In the genomic region with DNA sequence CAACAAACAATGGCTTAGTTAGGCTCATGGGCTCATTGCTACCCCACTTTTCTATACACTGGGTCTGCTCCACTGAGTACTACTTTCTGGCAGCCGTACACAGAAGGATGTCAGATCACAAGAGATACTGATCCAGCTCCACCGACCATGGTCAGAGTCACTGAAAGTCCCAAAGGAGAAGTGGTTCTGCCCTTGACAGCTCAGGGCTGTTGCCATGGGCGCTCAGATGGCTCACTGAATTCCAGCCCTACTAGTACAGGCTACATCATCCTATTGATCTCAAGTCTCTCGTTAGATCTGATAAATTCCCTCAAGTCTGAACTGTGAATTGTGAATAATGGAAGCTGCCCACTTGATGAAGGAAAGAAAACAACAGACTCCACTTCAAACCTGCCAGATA, we compare ENCODE assay signal across 19 mouse cellular contexts.
DNase-seq lines count a peak whose midpoint lies in the region; ATAC-seq and TF ChIP-seq lines count a peak whose summit lies in the region.
"Had no signal": no experiment of that assay in that cellular context is flagged by ENCODE, and none has a peak within 500 bp of the region (broad histone marks: within the 10 kb centered on the region; RNA-seq: fewer than 3 reads in every experiment).

No protein-coding gene starts in this region.

- no peaks in the 10 kb centered on the region for H3K4me1 ChIP-seq in forebrain, postnatal 0 days (ENCODE audit: insufficient read depth)
- no peaks in the 10 kb centered on the region for H3K4me1 ChIP-seq in forebrain, embryonic 15.5 days
- 0 out of 2 replicates have a peak, but pooled peaks cover 3% of the 10 kb centered on the region for H3K4me1 ChIP-seq in midbrain, embryonic 14.5 days (ENCODE audit: control insufficient read depth, insufficient read depth, low read length)
- no peaks in the 10 kb centered on the region for H3K4me1 ChIP-seq in midbrain, embryonic 10.5 days
- H3K4me1 ChIP-seq: embryonic facial prominence, embryonic 12.5 days; heart, embryonic 12.5 days; hindbrain, embryonic 15.5 days had no signal

- no peak overlapping the region for H3K27ac ChIP-seq in forebrain, postnatal 0 days (ENCODE audit: low read depth, low read length)
- H3K27ac ChIP-seq in forebrain, embryonic 15.5 days (replicated peaks), result no peak overlapping the region
- H3K27ac ChIP-seq in midbrain, embryonic 14.5 days (replicated peaks; ENCODE audit: low read depth, low read length), result no peak overlapping the region
- H3K27ac ChIP-seq in midbrain, embryonic 10.5 days (replicated peaks), result no peak overlapping the region
- H3K27ac ChIP-seq: embryonic facial prominence, embryonic 12.5 days; hindbrain, embryonic 15.5 days had no signal

- H3K9me3 ChIP-seq in forebrain, postnatal 0 days (ENCODE audit: low read length), result no peaks in the 10 kb centered on the region
- no peaks in the 10 kb centered on the region for H3K9me3 ChIP-seq in forebrain, embryonic 15.5 days
- H3K9me3 ChIP-seq in midbrain, embryonic 14.5 days (ENCODE audit: control insufficient read depth, low read length), result no peaks in the 10 kb centered on the region
- no peaks in the 10 kb centered on the region for H3K9me3 ChIP-seq in midbrain, embryonic 10.5 days (replicated peaks)
- H3K9me3 ChIP-seq: embryonic facial prominence, embryonic 12.5 days; heart, embryonic 12.5 days; hindbrain, embryonic 15.5 days had no signal

- H3K27me3 ChIP-seq in forebrain, postnatal 0 days (ENCODE audit: insufficient read depth, low read length), result no peaks in the 10 kb centered on the region
- no peaks in the 10 kb centered on the region for H3K27me3 ChIP-seq in forebrain, embryonic 15.5 days
- no peaks in the 10 kb centered on the region for H3K27me3 ChIP-seq in midbrain, embryonic 14.5 days (ENCODE audit: control insufficient read depth, insufficient read depth, low read length)
- H3K27me3 ChIP-seq in midbrain, embryonic 10.5 days (ENCODE audit: low read depth, poor library complexity, severe bottlenecking), result no peaks in the 10 kb centered on the region
- H3K27me3 ChIP-seq: embryonic facial prominence, embryonic 12.5 days; heart, embryonic 12.5 days; hindbrain, embryonic 15.5 days had no signal

- whole genome bisulfite sequencing in forebrain, postnatal 0 days, result 53% methylated on average over 4 of the region's 4 CpGs
- 51% methylated on average over 4 of the region's 4 CpGs for WGBS in forebrain, embryonic 15.5 days
- WGBS in midbrain, embryonic 14.5 days, result 46% methylated on average over 4 of the region's 4 CpGs
- 69% methylated on average over 4 of the region's 4 CpGs for WGBS in midbrain, embryonic 10.5 days

- no peak for TF ChIP-seq CTCF in forebrain, postnatal 0 days (IDR thresholded peaks at IDR 0.05; ENCODE audit: low read depth)

- H3K4me3 ChIP-seq in forebrain, postnatal 0 days (ENCODE audit: low read depth, low read length), result no peak overlapping the region
- H3K4me3 ChIP-seq in forebrain, embryonic 15.5 days, result no peak overlapping the region
- no peak overlapping the region for H3K4me3 ChIP-seq in midbrain, embryonic 14.5 days (replicated peaks; ENCODE audit: low read depth, low read length)
- H3K4me3 ChIP-seq in midbrain, embryonic 10.5 days, result no peak overlapping the region
- H3K4me3 ChIP-seq: embryonic facial prominence, embryonic 12.5 days; heart, embryonic 12.5 days; hindbrain, embryonic 15.5 days had no signal

- H3K4me2 ChIP-seq in forebrain, postnatal 0 days (ENCODE audit: low read depth), result no peak overlapping the region
- no peak overlapping the region for H3K4me2 ChIP-seq in forebrain, embryonic 15.5 days (replicated peaks)
- no peak overlapping the region for H3K4me2 ChIP-seq in midbrain, embryonic 14.5 days (ENCODE audit: low read length)
- H3K4me2 ChIP-seq: embryonic facial prominence, embryonic 12.5 days; heart, embryonic 12.5 days; hindbrain, embryonic 15.5 days had no signal

- H3K36me3 ChIP-seq in forebrain, postnatal 0 days (ENCODE audit: insufficient read depth), result no peaks in the 10 kb centered on the region
- H3K36me3 ChIP-seq in forebrain, embryonic 15.5 days, result no peaks in the 10 kb centered on the region
- no peaks in the 10 kb centered on the region for H3K36me3 ChIP-seq in midbrain, embryonic 14.5 days (ENCODE audit: control insufficient read depth, insufficient read depth, low read length)
- no peaks in the 10 kb centered on the region for H3K36me3 ChIP-seq in midbrain, embryonic 10.5 days
- H3K36me3 ChIP-seq: embryonic facial prominence, embryonic 12.5 days; heart, embryonic 12.5 days; hindbrain, embryonic 15.5 days had no signal

- H3K9ac ChIP-seq in forebrain, postnatal 0 days, result no peak overlapping the region
- H3K9ac ChIP-seq in forebrain, embryonic 15.5 days (replicated peaks), result no peak overlapping the region
- H3K9ac ChIP-seq in midbrain, embryonic 14.5 days (replicated peaks; ENCODE audit: low read length), result no peak overlapping the region
- H3K9ac ChIP-seq: embryonic facial prominence, embryonic 12.5 days; heart, embryonic 12.5 days; hindbrain, embryonic 15.5 days had no signal

- peak; percentile 29; the same call in 1 of the 2 replicates for ATAC-seq in forebrain, postnatal 0 days
- no peak for ATAC-seq in forebrain, embryonic 15.5 days (replicated peaks)
- ATAC-seq in midbrain, embryonic 14.5 days (ENCODE audit: low FRiP score, low TSS enrichment), result no peak
- ATAC-seq: activated CD4-positive, CD25-positive, alpha-beta regulatory T cell, adult 4 months; forebrain, embryonic 16.5 days; intestine, embryonic 16.5 days; Patski had no signal

- DNase-seq in forebrain, postnatal 0 days, result no peak
- peak; percentile 21 for DNase-seq in midbrain, embryonic 14.5 days
- no peak for DNase-seq in midbrain, embryonic 10.5 days (ENCODE audit: low spot score)
- peak; percentile 32 to 39 for DNase-seq in adrenal gland, postnatal 36 days
- DNase-seq in thymus, postnatal 4 days, result no peak
- no peak for DNase-seq in thymus, adult 18-20 months
- DNase-seq: cerebellum, adult 2 months; cerebellum, postnatal 10 days; embryo, embryonic 11 days; gastrocnemius, postnatal 14 days; heart, postnatal 36 days had no signal

Comparison
In these comparisons a context has a peak if more than half of its experiments do, and no peak if none do; other contexts are left out.
1. DNase-seq: peak in midbrain, embryonic 14.5 days (single experiment) and adrenal gland, postnatal 36 days (2 of 2); none in forebrain, postnatal 0 days (single experiment), midbrain, embryonic 10.5 days (single experiment), thymus, postnatal 4 days (single experiment) and thymus, adult 18-20 months (0 of 2).